Mouse (Mus musculus) limb, embryonic 12.5 days (tissue): ENCODE data around the gene Atp2c2. TPM values are rescaled to one million over a fixed set of nuclear protein-coding genes. Genes with fewer than 3 reads are reported as not detected.

Experiments
- ATAC-seq: fragments of 200-750 bp; cut with Nextera tagmentation; 2 replicates; pipeline ENCODE4 v1.8.0; 2017; ENCODE audit warnings: low read depth, moderate TSS enrichment; ENCODE audit not compliant: insufficient number of reproducible peaks, insufficient read depth, low FRiP score, low TSS enrichment
- H3K27ac ChIP-seq: fragments of 300-500 bp; sonication (generic); 2 replicates; pipeline ENCODE4 v1.5.1; 2016; ENCODE audit warnings: mild to moderate bottlenecking, moderate library complexity
- H3K27me3 ChIP-seq: fragments of 300-500 bp; sonication (generic); 2 replicates; pipeline ENCODE4 v1.6.1; 2016; ENCODE audit warnings: mild to moderate bottlenecking, moderate library complexity
- H3K36me3 ChIP-seq: fragments of 300-500 bp; sonication (generic); 2 replicates; pipeline ENCODE4 v1.6.1; 2016; ENCODE audit warnings: mild to moderate bottlenecking, moderate library complexity
- H3K4me1 ChIP-seq: fragments of 300-500 bp; sonication (generic); replicated peaks from 2 replicates; pipeline ENCODE4 v1.6.1; 2016
- H3K4me2 ChIP-seq: fragments of 300-500 bp; sonication (generic); 2 replicates; pipeline ENCODE4 v1.6.1; 2016; ENCODE audit warnings: mild to moderate bottlenecking, moderate library complexity
- H3K4me3 ChIP-seq: fragments of 300-500 bp; sonication (generic); replicated peaks from 2 replicates; pipeline ENCODE4 v1.5.1; 2016; ENCODE audit warnings: mild to moderate bottlenecking
- H3K9ac ChIP-seq: fragments of 300-500 bp; sonication (generic); replicated peaks from 2 replicates; pipeline ENCODE4 v1.6.1; 2016; ENCODE audit warnings: mild to moderate bottlenecking, moderate library complexity
- H3K9me3 ChIP-seq: fragments of 300-500 bp; sonication (generic); 2 replicates; pipeline ENCODE4 v1.6.1; 2016; ENCODE audit warnings: mild to moderate bottlenecking, moderate library complexity
- WGBS: fragments of 180-500 bp; shearing (Covaris S2); methylation state at CpG from one replicate; pipeline ENCODE4 v1.1.7; 2016; 5-methylcytosine and 5-hydroxymethylcytosine counted together
- polyA plus RNA-seq: library from polyadenylated mRNA; unstranded; fragments of >200 nt; fragmentation: Nextera tagmentation; extraction: Ambion mirVana; gene quantifications from 2 replicates; pipeline ENCODE4 v1.2.1, GENCODE M21; 2016

The Atp2c2 gene
- polyA plus RNA-seq, 1 experiment from 2014 or later = 1.9 TPM

GRCm38 (mm10) chr8:119722348-119722747 is 22.5 kb downstream of the Atp2c2 start:
- peaks cover 25% of the 10 kb centered on the region for H3K27me3 ChIP-seq
- H3K9me3 ChIP-seq = no peaks in the 10 kb centered on the region
- no peak overlapping the region for H3K9ac ChIP-seq
- no peak for ATAC-seq
- H3K4me2 ChIP-seq = no peak overlapping the region
- H3K4me3 ChIP-seq = no peak overlapping the region
- WGBS = 60% methylated on average over 6 of the region's 6 CpGs
- no peak overlapping the region for H3K27ac ChIP-seq
- peaks cover 12% of the 10 kb centered on the region for H3K4me1 ChIP-seq
- H3K36me3 ChIP-seq = no peaks in the 10 kb centered on the region

DNA sequence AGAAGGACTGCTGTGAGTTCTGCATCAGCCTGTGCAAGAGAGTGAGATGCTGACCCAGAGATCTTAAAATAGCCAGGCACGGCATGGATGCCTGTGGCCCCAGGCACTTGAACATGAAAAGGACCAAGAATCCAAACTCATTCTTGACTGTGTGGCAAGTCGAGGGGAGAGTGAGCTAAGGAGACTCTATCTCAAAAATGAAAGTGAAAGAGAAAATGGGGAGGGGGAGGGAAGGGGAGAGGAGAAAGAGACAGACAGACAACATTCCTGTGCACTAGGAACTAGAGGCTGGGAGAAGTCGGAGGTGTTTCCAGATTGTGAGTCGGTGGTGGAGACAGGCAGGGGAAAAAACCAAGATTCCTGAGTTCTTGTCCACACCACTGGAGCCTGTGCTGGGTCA is 23.9 kb downstream of the Atp2c2 start:
- WGBS = 71% methylated on average over 4 of the region's 4 CpGs

DNA sequence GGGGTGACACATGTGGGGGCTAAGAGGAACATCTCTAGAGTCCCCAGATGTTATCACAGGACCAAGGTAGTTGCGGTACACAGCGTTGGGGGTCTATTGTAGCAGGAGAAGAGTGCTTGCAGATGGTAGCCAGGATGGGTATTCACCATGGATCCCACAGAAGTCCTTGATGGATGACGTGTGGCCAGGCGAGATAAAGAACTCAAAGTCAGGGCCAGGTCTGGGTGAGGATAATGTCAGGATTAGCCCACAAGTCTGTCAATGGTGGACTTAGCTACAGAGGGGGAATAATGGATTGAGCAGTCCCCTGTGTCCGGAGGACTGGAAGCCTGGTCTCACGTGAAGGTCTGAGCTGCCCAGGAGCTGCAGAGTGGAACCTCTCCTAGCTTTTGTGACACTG is 24.8 kb downstream of the Atp2c2 start:
- Histone ChIP-seq H3K4me3 (no peak overlapping the region), H3K27me3 (peaks cover 18% of the 10 kb centered on the region), H3K9ac (no peak overlapping the region), H3K9me3 (no peaks in the 10 kb centered on the region), H3K36me3 (no peaks in the 10 kb centered on the region), H3K4me2 (no peak overlapping the region), H3K27ac (no peak overlapping the region), H3K4me1 (peaks cover 11% of the 10 kb centered on the region)
- WGBS = 88% methylated on average over 6 of the region's 6 CpGs
- ATAC-seq = no peak

More for the DNA sequence above, 23.9 kb downstream of the Atp2c2 start:
- no peak for ATAC-seq
- no peak overlapping the region for H3K9ac ChIP-seq
- no peak overlapping the region for H3K4me3 ChIP-seq
- no peak overlapping the region for H3K4me2 ChIP-seq
- H3K36me3 ChIP-seq = no peaks in the 10 kb centered on the region
- H3K4me1 ChIP-seq = peaks cover 12% of the 10 kb centered on the region
- no peak overlapping the region for H3K27ac ChIP-seq
- H3K9me3 ChIP-seq = no peaks in the 10 kb centered on the region
- peaks cover 24% of the 10 kb centered on the region for H3K27me3 ChIP-seq

DNA sequence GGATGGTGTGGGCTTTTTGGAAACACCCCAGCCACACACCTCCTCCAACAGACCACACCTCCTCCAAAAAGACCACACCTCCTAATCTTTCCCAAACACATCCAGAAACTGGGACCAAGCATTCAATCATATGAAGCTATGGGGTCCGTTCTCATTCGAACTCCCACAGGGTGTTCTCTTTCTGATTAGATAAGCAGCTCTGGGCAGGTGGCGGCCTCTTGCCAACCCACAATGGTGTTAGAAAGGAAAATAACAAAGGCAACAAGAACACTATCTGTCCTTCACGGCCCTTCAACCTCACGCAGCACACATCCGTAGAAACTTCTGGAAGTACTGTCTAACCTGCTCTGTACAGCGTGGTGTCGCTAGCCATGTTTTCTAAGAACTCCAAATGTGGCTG is 27.3 kb downstream of the Atp2c2 start:
- Histone ChIP-seq H3K36me3 (no peaks in the 10 kb centered on the region), H3K27ac (no peak overlapping the region), H3K4me1 (no peaks in the 10 kb centered on the region), H3K27me3 (peaks cover 17% of the 10 kb centered on the region), H3K9me3 (no peaks in the 10 kb centered on the region), H3K4me2 (no peak overlapping the region), H3K9ac (no peak overlapping the region), H3K4me3 (no peak overlapping the region)
- WGBS = 92% methylated on average over 8 of the region's 8 CpGs
- no peak for ATAC-seq

- Histone ChIP-seq H3K4me1 (no peaks in the 10 kb centered on the region), H3K27ac (no peak overlapping the region), H3K9ac (no peak overlapping the region), H3K4me2 (no peak overlapping the region), H3K36me3 (no peaks in the 10 kb centered on the region), H3K4me3 (no peak overlapping the region), H3K9me3 (no peaks in the 10 kb centered on the region), H3K27me3 (peaks cover 8% of the 10 kb centered on the region)
- no peak for ATAC-seq
- WGBS = 90% methylated on average over 8 of the region's 8 CpGs
Observed at GRCm38 (mm10) chr8:119728351-119728895, 28.6 kb downstream of the Atp2c2 start.

GRCm38 (mm10) chr8:119732072-119732471 is 32.3 kb downstream of the Atp2c2 start:
- Histone ChIP-seq H3K9ac (no peak overlapping the region), H3K36me3 (no peaks in the 10 kb centered on the region), H3K4me3 (no peak overlapping the region), H3K9me3 (no peaks in the 10 kb centered on the region), H3K4me1 (no peaks in the 10 kb centered on the region), H3K4me2 (no peak overlapping the region), H3K27me3 (no peaks in the 10 kb centered on the region), H3K27ac (no peak overlapping the region)
- no peak for ATAC-seq
- 88% methylated on average over 13 of the region's 13 CpGs for WGBS

GRCm38 (mm10) chr8:119736348-119736917 is 36.6 kb downstream of the Atp2c2 start:
- Histone ChIP-seq H3K4me2 (no peak overlapping the region), H3K27me3 (no peaks in the 10 kb centered on the region), H3K27ac (no peak overlapping the region), H3K4me3 (no peak overlapping the region), H3K9ac (no peak overlapping the region), H3K9me3 (no peaks in the 10 kb centered on the region), H3K4me1 (no peaks in the 10 kb centered on the region), H3K36me3 (no peaks in the 10 kb centered on the region)
- WGBS = 89% methylated on average over 10 of the region's 10 CpGs
- no peak for ATAC-seq

GRCm38 (mm10) chr8:119737093-119737900 is 37.5 kb downstream of the Atp2c2 start:
- H3K4me2 ChIP-seq = no peak overlapping the region
- H3K27ac ChIP-seq = no peak overlapping the region
- H3K9me3 ChIP-seq = no peaks in the 10 kb centered on the region
- no peak overlapping the region for H3K9ac ChIP-seq
- ATAC-seq = no peak
- 82% methylated on average over 11 of the region's 11 CpGs for WGBS
- H3K4me1 ChIP-seq = no peaks in the 10 kb centered on the region
- H3K4me3 ChIP-seq = no peak overlapping the region
- H3K27me3 ChIP-seq = no peaks in the 10 kb centered on the region
- no peaks in the 10 kb centered on the region for H3K36me3 ChIP-seq

DNA sequence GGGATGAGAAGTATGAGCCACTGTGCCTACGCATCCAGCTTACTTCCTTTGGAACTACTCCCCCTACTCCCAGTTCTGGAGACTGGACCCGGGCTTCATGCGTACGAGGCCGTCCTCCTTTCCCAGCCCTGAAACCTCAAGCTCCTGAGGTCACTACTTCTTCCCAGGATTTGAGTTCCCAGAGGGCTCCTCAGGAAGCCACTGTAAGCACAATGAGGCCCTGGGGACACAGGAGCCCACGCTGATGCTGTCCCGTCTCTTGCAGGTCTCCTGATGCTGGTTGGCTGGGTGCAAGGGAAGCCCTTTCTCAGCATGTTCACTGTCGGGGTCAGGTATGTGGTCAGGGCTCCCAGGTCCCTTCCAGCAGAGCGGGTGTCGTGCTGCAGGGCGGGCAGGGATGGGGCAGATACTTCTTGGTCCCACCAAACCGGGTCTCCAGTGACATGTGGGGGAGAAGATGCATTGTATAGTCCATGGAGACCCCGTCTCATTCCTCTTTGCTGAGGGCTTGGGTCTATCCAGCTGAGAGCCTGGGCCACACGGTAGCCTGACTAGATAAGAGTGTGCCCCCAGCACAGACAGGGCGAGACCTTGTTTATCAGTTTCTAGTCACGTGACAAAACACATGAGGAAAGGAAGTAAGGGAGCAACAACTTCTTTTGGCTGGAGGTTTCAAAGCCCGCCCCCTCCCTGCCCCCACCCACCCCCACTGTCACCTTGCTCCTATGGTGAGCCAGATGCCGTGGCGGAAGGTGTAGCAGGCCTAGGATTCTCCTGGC is 38.5 kb downstream of the Atp2c2 start:
- H3K9ac ChIP-seq = no peak overlapping the region
- no peaks in the 10 kb centered on the region for H3K27me3 ChIP-seq
- H3K4me1 ChIP-seq = no peaks in the 10 kb centered on the region
- H3K4me2 ChIP-seq = no peak overlapping the region
- H3K36me3 ChIP-seq = no peaks in the 10 kb centered on the region
- no peaks in the 10 kb centered on the region for H3K9me3 ChIP-seq
- ATAC-seq = no peak
- no peak overlapping the region for H3K27ac ChIP-seq
- 69% methylated on average over 19 of the region's 19 CpGs for WGBS
- H3K4me3 ChIP-seq = no peak overlapping the region

DNA sequence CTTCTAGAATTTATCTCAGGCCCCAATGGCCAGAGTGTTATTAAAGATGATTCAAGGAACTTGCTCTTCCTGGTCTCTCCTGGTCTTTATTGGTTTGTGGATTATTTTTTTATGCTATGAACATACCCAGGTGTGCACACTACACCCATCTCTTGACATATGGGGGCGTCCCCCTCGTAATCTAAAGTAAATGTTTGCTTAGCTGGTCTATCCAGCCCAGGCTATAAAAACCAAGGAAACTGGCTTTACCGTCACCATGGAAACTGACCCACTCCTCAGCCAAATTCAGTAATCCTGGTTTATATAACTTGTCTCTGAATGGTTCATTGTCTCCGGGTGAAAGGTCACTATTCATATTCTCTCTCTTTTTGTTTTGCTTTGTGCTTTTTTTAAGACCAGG is 40.8 kb downstream of the Atp2c2 start:
- no peaks in the 10 kb centered on the region for H3K4me1 ChIP-seq
- 64% methylated on average over 4 of the region's 4 CpGs for WGBS
- no peaks in the 10 kb centered on the region for H3K27me3 ChIP-seq
- H3K9ac ChIP-seq = no peak overlapping the region
- no peak for ATAC-seq
- H3K9me3 ChIP-seq = no peaks in the 10 kb centered on the region
- no peak overlapping the region for H3K4me2 ChIP-seq
- H3K27ac ChIP-seq = no peak overlapping the region
- H3K4me3 ChIP-seq = no peak overlapping the region
- no peaks in the 10 kb centered on the region for H3K36me3 ChIP-seq

DNA sequence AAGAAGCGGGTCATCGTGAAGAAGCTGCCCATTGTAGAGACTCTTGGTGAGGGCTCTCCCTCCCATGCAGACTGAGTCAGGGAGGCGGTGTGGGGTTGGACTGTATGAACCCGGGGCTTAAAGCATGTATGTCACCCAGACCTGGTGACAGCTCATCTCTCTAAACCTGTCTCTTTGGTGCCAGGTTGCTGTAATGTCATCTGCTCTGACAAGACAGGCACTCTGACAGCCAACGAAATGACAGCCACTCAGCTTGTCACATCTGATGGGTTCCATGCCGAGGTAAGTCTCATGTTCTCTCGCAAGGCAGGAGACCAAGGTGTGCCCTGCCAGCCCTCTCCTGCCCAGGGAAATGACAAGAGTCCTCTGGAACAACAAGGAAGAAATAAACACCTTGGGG is 42.6 kb downstream of the Atp2c2 start:
- H3K9me3 ChIP-seq = no peaks in the 10 kb centered on the region
- no peak for ATAC-seq
- H3K27ac ChIP-seq = no peak overlapping the region
- no peaks in the 10 kb centered on the region for H3K36me3 ChIP-seq
- H3K4me3 ChIP-seq = no peak overlapping the region
- no peak overlapping the region for H3K9ac ChIP-seq
- WGBS = 87% methylated on average over 7 of the region's 7 CpGs
- no peaks in the 10 kb centered on the region for H3K4me1 ChIP-seq
- H3K27me3 ChIP-seq = no peaks in the 10 kb centered on the region
- no peak overlapping the region for H3K4me2 ChIP-seq
